Mouse (Mus musculus) thymus, adult 18-20 months (tissue): Measurements from ENCODE around the gene Slc12a5.

Experiments used
- DNase-seq, 2 experiments: peaks; one replicate each; pipeline ENCODE4 v3.0.0; 2022; ENCODE audit warnings: mixed read lengths in 2 of 2

The Slc12a5 gene

DNA sequence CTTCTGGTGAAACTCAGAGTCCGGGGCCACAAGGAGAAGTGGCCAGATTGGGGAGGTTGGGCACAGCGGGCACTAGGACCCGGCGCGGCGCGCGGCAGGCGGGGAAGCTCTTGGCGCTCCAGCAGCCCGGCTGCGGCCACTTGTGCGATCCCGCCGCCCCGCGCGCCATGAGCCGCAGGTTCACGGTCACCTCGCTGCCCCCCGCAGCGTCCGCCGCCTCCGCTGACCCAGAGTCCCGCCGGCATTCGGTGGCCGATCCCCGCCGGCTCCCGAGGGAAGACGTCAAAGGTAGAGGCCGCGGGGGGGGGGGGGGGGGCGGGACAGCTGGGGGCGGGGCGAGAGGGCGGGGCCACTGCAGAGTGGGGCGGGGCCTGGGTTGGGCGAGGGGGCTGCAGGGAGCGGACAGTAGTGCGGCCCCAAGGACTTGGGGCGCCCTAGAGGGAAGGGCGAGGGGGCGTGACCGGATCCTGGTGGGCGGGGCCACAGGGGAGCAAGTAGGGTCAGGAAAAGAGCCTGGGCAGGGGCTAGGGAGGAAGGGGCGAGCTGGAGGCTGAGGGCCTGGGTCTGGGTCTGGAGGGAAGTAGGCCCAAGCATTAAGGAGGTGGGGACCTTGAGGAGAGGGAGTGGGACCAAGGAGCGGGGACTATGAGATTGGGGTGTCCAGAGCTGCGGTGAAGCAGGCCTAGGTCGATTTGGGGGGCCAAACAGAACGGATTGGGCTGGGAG is at the start of gene Slc12a5:
TSS of gene Slc12a5 (plus strand) at position 87 of the 726 bp plus-strand sequence.
- no peak for DNase-seq

DNA sequence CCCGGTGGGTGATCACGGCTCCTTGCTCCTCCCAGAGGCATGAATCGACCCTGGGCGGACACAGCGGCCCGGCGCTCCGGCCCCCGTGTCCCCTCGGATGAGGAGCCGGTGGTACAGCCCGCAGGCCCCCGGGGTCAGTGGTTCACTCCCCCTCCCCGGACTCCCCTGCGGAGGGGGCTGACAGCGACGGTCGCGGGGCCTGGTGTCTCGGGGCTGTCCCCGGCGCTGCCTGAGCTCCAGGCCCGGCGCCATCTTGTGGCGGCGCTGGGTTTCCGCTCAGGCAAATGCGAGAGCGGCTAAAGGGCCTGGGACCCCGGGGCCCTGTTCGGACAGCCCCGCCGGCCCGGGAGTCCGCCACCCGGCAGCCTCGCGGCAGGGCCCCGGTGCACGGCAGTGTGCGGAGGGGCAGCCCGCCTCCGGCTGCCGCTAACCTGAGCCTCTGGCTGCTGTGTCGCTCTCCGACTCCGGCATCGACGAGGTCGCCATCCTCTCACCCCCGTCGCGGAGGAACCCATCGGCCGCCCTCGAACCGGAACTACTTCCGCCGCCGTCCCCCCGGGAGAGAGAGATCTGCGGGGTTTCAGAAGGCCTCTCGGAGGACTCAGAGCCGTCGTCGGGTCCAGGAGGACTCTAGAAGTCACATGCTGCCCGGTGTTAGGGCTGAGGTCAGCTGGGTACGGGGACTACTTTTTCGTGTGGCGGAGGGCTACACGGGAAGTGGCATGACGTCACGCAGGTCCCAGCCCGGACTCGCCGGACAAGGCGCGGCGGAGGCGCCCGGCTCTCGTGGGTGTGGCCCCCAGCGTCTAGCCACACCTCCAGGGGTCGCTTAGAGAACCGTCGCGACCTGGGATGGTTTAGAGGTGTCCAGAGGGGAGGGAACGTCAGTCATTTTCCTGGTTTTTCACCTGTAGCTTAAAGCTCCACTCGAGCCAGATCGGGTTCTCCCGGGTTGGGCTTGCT is 49.2 kb upstream of the Slc12a5 start, which contains the start of gene Zfp335:
TSS of gene Zfp335 (minus strand) at position 672 of the 963 bp plus-strand sequence.
- DNase-seq: peak; percentile 81 to 88

DNA sequence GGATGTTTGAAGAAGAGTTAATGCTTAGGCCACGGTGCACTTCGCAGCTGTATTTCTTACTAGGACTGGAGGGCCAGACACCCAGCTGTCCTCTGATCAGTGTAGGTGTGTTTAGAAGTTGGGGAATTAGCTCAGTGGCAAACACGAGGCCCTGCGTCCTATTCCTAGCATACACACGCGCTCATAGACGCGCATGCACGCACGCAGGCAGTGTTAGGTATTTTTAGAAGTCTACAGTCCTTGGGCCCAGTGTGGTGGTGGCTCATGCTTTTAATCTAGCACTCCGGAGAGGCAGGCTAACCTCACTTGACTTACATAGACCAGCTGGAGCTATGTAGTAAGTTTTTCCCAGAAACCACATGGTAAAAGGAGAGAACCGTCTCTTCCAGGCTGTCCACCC is 48.5 kb upstream of the Slc12a5 start:
- DNase-seq: no peak

DNA sequence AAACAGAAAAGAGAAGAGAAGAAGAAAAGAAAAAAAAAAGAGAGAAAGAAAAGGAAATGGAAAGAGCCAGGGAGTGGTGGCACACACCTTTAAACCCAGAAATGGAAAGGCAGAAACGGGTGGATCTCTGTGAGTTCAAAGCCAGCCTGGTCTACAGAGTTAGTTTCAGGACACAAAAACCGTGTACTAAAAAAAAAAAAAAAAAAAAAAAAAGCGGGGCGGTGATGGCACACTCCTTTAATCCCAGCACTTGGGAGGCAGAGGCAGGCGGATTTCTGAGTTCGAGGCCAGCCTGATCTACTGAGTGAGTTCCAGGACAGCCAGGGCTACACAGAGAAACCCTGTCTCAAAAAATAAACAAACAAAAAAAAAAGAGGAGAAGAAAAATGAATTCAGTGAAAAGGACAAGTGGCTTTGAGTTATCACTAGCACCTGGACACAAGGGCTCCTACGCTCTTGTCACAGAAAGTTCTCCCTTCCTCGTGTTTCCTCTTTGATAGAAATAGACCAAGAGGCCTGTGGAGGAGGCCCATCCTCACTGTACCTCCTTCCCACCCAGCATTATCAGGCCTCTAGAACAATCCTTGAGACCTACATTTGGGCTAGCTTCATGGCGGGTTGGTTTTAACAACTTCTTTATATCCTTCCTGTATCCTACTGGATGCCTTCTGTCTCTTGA is 47.7 kb upstream of the Slc12a5 start:
- DNase-seq: no peak

DNA sequence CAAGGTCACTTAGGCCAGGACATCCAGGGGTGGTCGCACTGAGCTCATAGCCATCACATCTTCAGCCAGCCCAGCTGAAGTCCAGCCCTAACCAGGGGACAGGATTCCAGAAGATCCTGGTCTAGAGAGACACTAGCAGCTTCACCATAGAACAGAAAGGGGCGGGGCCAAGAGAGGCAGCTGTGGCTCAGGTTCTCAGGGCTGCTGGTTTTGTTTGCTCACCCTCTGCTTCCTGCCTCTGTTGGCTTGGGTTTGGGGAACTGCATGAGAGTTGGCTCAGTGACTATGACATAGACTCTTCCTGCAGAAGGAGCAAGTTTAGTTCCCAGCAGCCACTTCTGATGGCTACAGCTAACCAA is 47.2 kb upstream of the Slc12a5 start:
- DNase-seq: peak; percentile 77 to 89

DNA sequence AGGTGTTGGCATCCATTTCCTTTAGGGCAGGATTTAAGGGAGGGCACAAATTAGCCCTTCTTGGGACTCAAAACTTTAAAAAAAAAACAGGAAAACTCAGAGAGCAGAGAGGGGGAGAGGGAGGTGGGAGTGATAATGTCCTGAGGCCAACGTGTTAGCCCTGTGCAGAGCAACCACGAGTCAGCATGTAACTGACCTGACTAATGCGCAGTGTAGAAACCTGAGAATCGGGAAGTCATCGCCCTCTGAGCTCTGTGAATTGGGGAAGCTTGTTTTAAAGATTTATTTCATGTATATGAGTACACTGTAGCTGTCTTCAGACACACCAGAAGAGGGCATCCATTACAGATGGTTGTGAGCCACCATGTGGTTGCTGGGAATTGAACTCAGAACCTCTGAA is 43.8 kb upstream of the Slc12a5 start:
- no peak for DNase-seq

DNA sequence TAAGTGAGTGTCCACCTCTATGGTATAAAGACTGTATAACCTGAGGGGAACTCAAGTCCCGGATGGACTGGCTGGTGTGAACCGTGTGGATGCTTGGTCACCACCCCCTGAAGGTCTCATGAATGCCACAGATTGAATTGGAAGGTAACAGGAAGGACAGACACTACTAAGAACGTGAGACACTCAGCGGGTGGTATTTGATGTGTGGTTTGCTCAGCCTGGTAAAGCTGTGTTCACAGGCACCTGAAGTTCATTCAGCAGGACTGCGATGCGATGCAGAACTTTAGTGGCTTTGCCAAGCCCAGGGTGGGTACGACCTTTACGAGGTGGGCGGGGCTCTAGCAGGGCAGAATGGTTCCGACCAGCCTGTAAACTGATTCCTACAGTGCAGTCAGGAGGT is 43.2 kb upstream of the Slc12a5 start:
- DNase-seq: no peak

DNA sequence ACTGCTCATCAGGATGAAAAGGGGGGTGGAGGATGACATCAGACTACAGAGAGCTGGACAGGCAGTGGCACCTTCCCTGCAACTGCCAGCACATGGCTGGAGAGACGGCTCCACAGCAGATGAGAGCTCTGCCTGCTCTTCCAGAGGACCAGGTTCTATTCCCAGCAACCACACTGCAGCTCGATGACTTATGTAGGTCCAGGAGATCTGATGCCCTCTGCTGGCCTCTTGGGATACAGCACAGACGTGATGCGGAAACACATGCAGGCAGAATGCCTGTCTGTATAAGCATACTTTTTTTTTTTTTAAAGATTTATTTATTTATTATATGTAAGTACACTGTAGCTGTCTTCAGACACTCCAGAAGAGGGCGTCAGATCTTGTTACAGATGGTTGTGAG is 42.3 kb upstream of the Slc12a5 start:
- DNase-seq: peak; percentile 26 to 45

DNA sequence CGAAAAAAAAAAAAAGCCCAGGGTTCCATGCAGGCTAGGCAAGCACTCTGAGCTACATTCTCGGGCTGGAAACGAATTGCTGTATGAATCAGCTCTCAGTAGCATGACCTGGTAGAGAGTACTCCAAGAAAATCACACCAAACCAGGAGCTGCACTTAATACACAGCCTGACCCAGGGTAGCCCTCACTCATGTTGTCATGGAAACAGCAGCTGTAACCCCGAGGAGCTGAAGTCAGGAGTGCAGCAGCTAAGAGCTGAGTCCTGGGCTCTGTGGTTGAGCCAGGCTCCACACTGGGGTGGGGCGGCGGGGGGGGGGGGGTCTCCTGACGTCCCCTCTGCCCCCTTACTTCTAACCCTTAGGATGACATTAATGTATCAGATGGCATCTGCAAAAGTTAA is 38.6 kb upstream of the Slc12a5 start:
- no peak for DNase-seq

DNA sequence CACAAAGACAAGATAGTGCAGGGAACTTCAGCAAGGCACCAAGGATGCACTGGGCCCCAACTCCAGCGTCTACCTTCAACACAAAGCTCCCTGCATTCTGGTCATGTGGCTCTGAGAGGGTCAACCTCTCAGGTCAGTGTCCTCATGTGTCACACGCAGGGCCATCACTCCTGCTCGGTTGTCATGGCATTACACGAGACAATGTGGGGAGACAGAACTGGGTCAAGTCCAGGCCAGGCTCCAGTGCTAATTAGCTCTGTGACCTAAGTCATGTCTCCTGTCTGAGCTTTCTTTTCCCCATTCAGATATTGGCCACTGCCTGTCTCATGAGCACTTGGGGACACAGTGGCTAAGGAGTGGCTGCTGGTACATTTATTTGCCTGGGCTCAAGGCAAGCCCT is 37.3 kb upstream of the Slc12a5 start:
- no peak for DNase-seq

DNA sequence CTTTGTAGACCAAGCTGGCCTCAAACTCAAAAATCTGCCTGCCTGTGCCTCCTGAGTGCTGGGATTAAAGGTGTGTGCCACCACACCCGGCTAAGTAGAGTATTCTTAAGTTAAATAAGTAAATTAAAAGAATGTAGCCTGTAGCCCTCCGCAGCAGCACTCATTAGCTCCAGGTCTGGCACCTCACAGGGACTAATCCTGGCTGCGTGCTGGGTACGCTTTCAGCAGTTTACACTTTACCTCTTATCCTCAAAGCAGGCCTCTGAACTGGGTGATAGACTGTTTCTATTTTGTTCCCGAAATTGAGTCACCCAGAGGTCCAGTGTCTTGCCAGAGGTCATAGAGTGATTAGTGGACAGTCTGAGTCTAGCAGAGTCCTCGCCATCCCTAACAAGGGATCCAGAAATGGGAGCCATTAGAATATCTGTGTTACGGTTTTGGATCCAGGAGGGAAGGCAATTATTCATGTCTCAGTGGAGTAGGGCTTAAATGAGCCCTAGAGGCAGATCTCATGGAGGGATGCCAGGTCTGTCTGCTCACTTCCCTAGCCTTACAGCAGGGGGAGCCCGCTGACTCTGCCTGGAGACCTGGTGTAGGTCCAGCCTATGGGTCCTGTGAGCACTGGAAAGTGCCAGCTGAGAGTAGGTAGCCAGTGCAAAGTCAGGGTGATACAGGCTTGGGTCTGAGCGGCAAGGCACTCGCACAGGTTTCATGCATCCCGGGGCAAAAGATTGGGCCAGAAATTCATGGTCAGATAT is 36.3 kb upstream of the Slc12a5 start:
- peak; percentile 68 to 72 for DNase-seq

DNA sequence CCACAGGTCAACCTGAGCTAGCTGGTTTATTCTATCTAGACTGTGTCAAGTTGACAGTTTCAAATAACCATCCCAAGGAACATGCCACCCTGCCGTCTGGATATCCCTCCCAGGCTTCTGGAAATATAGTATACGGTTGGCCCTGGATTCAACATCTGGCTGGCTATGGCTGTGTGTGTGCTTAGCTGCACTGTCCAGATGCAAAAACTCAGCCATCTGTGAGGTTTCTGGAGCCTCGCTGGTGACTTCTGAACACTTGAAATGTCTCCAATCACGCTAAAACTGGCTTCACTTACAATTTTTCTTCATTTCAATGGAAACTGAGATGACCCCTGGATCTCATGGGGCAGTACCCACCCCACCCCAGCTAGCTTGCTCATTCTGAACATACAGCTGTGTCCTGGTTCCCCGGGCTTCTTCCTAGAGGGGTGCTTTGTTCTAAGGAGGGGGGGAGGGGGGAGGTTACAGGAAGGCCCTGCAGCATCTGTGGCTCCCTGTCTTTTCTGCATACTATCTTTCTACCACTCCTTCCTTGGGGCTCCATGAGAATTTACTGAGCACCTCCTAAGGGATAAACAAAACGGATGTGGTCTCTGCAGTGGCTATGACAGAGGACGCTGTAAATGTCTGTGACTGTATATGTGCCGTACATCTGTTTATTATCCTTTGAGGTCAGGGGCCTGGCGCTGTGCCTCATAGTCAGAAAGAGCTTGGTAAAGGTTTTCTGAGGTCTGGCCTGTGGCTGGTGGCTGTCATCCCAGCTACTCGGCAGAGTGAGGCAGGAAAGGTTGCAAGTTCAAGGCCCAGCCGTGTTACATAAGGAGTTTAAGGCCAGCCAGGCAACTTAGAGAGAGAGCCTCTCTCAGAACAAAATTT is 29.7 kb upstream of the Slc12a5 start:
- no peak for DNase-seq

DNA sequence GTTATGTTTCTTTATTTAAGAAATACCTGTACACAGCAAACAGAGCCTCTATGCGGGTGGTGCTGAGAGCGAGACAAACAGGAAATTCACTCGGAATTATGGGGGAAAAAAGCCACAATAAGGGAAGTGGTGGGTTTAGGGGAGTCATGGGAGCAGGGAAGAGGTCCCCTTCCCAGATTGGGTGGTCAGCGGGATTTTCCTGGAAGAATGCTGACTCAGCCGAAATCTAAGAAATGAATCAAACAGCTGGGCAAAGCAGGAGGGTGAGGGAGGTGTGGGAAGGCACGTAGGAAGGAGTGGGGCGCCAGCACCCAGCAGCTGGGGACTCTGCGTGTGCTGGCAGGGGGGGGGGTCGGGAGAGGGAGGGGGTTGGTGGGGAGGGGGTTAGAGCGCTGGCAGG is 27.1 kb upstream of the Slc12a5 start:
- no peak for DNase-seq

DNA sequence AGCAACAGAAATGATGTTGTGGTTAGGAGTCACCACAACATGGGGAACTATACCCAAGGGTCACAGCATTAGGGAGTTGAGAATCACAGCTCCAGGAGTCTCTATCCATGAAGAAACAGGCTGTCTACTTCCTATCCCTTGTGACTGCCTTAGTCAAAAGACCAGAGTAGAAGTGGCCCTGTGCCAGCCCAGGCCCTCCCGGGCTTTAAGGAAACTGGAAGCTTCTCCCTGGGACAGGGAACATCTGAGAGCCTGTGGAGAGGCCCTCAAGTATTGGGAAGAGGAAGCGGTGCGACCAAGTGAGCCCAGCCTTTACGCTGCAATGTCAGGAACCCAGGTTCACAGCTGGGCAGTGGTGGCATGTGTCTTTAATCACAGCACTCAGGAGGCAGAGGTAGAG is 24.6 kb upstream of the Slc12a5 start:
- no peak for DNase-seq

DNA sequence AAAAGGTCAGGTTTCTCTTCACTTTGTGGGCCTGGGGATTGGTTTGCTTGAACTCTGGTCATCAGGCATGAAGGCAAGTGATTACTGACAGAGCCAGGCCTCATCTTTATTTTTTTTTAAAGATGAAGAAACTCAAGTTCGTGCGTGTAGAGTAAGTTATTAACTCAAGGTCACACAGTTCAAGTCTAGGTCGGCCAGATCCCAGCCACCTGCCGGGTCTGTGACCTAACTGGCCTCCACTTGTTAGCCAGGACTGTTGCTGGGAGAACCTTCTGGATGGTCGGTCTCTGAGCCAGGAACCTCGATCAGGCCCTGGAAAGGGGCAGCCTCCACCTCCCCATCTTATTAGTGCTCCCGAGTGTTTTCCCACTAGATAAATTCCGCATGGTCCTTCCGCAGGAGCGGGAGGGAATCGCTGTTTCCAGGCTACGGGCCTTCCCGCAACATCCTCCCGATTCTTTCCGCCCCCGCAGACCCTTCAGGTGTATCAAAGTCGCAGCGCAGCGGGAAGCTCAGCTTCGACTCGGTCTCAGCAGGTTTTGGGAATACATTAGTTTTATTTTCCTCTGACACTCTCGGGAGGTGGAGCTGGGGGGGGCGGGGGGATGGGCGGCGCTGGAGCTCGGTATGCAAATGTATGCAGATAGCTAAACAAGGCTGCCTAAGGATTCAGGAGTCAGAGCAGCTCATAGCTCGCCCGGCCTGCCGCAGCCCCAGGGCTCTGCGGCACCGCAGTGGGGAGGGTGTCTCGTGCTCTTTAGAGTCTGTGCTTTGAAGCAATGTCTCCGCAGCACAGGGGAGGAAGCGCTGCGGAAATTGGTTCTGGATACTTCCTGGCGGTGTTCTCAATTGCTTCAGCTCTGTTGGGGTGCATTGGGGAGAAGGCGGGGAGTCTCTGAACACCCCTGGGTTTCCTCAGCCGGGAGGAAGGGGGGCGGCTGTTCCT is 22.2 kb upstream of the Slc12a5 start:
- peak; percentile 63 to 75 for DNase-seq

DNA sequence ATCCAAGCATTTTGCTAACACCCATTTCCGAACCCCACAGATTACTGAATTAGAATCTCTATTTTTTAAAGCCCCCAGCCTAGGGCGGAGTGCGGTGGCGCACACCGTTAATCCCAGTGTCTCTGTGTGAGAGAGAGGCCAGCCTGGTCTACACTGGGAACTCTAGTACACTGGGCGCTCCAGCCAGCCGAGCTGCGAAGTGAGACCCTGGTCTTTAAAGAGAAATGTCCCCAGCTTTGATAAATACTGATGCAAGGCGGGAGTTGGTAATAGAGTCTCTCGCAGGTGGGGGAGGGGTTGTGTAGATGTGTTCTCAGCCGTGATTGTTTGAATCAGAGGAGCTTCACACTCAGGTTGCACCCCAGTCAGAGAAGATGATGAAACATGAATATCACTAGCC is 21.5 kb upstream of the Slc12a5 start:
- no peak for DNase-seq

DNA sequence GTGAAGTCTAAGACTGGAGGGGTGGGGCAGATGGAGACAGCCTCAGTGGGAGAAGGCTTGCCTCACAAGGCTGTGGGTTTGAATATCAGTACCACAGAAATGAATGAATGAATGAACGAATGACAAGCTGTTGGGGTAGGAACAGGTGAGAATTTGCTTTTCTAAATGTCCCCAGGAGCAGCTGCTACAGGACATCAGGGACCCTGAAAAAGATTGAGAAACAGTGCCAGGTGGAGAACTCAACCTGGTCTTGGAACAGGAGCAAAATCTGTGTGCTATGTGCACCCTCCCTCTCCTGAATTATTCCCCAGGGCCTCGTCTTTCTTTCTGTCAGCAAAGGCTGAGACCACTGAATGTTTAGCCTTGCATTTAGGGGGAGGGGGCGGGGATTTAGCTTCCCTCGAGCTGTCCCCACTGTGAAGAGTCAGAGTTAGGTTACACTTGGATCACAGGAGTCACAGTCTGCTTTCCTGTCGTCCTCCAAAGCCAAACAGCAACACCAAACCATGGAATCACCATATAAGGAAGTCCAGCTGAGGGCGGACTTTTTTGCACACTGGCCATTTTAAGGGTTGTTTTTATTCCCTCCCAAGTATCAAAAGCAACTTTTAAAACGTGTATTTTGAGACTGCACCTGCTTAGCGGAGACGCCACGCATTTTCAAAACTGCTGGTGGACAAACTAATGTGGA is 20.3 kb upstream of the Slc12a5 start, which contains the start of gene Mmp9:
TSS of gene Mmp9 (plus strand) at position 641 of the 691 bp plus-strand sequence.
- no peak for DNase-seq

DNA sequence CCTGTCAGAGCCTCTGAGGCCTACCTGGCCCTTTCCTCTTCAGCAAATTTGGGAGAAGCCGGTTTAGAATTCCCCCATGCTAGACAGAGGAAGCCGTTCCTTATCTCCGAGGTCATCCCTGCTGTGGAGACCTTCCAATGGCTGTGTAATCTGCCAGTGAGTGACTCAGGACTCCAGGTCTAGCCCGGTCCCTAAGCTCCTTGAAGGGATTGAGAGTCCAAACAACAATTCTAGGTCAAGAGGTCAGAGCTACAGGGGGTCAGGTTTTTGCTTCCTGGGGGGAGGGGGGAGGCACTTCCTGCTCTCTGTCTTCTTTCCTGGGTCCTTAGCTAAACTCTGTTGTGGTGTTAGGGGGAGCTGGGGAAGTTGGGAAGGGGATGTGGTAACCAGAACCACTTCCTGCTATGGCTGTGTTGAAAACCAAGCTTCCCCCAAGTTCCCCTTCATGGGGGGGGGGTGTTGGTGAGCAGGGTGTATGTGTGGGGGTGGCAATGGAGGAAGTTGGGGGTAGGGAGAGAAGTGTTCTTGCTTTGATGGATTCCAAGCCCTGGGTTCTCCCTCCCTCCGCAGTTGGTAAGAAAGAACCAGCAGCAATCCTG is 17.8 kb upstream of the Slc12a5 start:
- DNase-seq: peak; percentile 58 to 77

DNA sequence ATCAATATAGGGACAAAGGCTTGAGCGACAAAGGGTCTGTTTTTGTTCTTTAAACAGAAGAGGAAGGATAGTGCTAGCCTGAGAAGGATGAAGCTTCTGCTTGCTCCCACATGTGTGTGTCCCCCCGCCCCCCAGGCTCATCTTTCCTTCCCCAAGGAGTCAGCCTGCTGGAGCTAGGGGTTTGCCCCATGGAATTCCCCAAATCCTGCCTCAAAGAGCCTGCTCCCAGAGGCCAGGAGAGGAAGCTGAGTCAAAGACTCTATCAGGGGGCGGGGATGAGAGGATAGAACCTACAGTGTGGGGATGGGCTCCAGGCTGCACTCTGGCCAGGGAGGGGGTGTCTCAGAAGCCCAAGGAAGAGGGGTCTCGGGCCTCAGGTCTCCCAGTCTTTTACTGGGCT is 13.1 kb upstream of the Slc12a5 start:
- no peak for DNase-seq
